Mouse (Mus musculus): ENCODE measurements around the gene Cdc42. TPM values are rescaled to one million over a fixed set of nuclear protein-coding genes. Genes with fewer than 3 reads are reported as not detected.

Gene Cdc42
- polyA plus RNA-seq, 1 experiment from 2014 or later, result 710 TPM

DNA sequence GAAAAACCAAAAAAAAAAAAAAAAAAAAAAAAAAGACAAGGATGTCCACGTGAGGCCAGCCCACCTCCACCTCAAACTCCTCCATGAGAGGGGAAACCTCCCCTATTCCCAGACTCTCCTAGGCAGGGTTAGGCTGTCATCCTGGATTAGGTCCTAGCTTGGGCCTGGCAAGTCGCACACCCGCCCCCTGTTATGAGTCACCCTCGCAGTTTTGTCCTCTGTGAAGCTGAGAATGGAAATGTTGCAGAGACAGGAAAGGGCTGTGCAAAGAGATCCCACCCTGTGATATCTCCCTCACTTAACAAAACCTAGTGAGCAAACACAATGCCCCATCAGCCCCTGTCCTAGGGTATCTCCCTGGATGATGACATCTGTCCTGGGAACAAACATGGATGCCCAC is 59.9 kb downstream of the Cdc42 start:
- H3K9ac ChIP-seq (ENCODE audit: low read length), result no peak overlapping the region
- no peak overlapping the region for H3K4me3 ChIP-seq (ENCODE audit: low read depth, low read length)
- H3K4me2 ChIP-seq, result no peak overlapping the region
- no peak for DNase-seq (ENCODE audit: low spot score, missing footprints)
- ATAC-seq (ENCODE audit: low FRiP score), result no peak
- H3K4me1 ChIP-seq (ENCODE audit: control insufficient read depth, insufficient read depth, low read length), result peaks cover 5% of the 10 kb centered on the region
- no peaks in the 10 kb centered on the region for H3K27me3 ChIP-seq (ENCODE audit: control insufficient read depth, insufficient read depth, low read length)
- no peaks in the 10 kb centered on the region for H3K36me3 ChIP-seq (ENCODE audit: control insufficient read depth, insufficient read depth, low read length)
- H3K9me3 ChIP-seq (ENCODE audit: control insufficient read depth, low read length), result no peaks in the 10 kb centered on the region
- H3K27ac ChIP-seq (ENCODE audit: low read depth, low read length), result no peak overlapping the region
- WGBS, result 90% methylated on average over 4 of the region's 4 CpGs

DNA sequence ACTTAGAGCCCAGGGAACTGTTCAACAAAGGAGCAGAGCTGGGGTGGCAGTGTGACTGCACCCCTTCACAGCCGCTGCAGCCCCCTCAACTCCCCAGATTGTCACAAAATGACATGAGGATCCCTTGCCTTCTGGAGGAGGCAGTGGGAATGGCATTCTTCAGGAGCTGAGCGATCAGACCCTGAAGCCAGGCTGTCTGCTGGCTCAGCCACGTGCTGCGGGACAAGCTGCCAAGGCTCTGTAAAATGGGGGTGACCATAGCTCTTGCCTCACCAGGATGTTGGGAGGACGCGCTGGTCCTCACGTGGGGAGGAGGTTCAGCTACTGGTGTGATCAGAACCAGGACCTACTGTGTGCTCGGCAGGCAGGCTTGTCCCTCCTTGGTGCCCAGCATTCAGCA is 62.6 kb downstream of the Cdc42 start:
- Histone ChIP-seq H3K9me3 (ENCODE audit: control insufficient read depth, low read length) (no peaks in the 10 kb centered on the region), H3K27me3 (ENCODE audit: control insufficient read depth, insufficient read depth, low read length) (no peaks in the 10 kb centered on the region), H3K9ac (ENCODE audit: low read length) (no peak overlapping the region), H3K36me3 (ENCODE audit: control insufficient read depth, insufficient read depth, low read length) (no peaks in the 10 kb centered on the region), H3K4me1 (ENCODE audit: control insufficient read depth, insufficient read depth, low read length) (no peaks in the 10 kb centered on the region), H3K27ac (ENCODE audit: low read depth, low read length) (no peak overlapping the region), H3K4me3 (ENCODE audit: low read depth, low read length) (no peak overlapping the region), H3K4me2 (no peak overlapping the region)
- 82% methylated on average over 8 of the region's 8 CpGs for WGBS
- ATAC-seq (ENCODE audit: low FRiP score) (no peak), DNase-seq (ENCODE audit: low spot score, missing footprints) (no peak)

DNA sequence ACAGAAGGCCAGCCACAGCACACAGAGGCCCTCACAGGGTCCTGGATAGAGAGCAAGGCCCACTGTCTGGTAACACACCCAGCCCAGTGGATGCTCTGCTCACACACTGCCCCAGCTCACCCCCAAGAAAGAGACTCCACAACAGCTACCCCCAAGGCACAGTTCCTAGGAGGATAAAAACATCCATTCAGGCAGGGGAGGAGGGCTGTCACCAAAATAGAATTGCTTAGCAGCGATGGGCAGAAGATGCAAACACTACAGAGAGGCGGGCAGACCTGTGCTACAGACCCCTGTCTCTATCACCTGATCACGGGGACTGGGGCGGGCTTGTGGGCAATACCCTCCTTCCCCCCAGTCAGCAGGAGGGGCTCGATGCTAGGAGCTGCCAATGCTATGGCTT is 63.0 kb downstream of the Cdc42 start:
- H3K9ac ChIP-seq (ENCODE audit: low read length), result no peak overlapping the region
- H3K9me3 ChIP-seq (ENCODE audit: control insufficient read depth, low read length), result no peaks in the 10 kb centered on the region
- H3K27ac ChIP-seq (ENCODE audit: low read depth, low read length), result no peak overlapping the region
- H3K36me3 ChIP-seq (ENCODE audit: control insufficient read depth, insufficient read depth, low read length), result no peaks in the 10 kb centered on the region
- no peaks in the 10 kb centered on the region for H3K27me3 ChIP-seq (ENCODE audit: control insufficient read depth, insufficient read depth, low read length)
- WGBS, result 78% methylated on average over 5 of the region's 5 CpGs
- H3K4me1 ChIP-seq (ENCODE audit: control insufficient read depth, insufficient read depth, low read length), result no peaks in the 10 kb centered on the region
- H3K4me3 ChIP-seq (ENCODE audit: low read depth, low read length), result no peak overlapping the region
- H3K4me2 ChIP-seq, result no peak overlapping the region
- no peak for ATAC-seq (ENCODE audit: low FRiP score)
- no peak for DNase-seq (ENCODE audit: low spot score, missing footprints)

DNA sequence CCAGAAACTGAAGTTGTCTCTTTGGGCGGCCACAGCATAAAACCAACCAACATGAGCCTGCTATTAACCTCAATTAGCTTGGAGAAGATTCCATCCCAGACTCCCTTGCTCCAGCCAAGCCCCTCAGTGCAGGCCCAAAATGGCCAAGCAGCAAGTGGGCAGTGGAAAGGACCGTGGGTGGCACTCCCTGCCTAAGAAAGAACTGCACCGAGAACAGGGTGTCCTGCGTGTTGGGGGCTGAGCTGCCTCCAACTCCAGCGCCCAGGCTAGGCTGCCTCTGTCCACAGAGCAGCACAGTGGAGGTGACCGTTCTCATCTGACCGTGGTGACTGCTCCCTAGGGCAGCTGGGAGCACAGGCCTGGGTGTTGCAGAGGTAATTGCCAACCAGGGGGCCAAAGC is 63.5 kb downstream of the Cdc42 start:
- no peaks in the 10 kb centered on the region for H3K9me3 ChIP-seq (ENCODE audit: control insufficient read depth, low read length)
- no peak overlapping the region for H3K27ac ChIP-seq (ENCODE audit: low read depth, low read length)
- DNase-seq (ENCODE audit: low spot score, missing footprints) (no peak), ATAC-seq (ENCODE audit: low FRiP score) (no peak)
- H3K4me2 ChIP-seq, result no peak overlapping the region
- WGBS, result 81% methylated on average over 7 of the region's 7 CpGs
- H3K4me3 ChIP-seq (ENCODE audit: low read depth, low read length), result no peak overlapping the region
- no peaks in the 10 kb centered on the region for H3K27me3 ChIP-seq (ENCODE audit: control insufficient read depth, insufficient read depth, low read length)
- H3K36me3 ChIP-seq (ENCODE audit: control insufficient read depth, insufficient read depth, low read length), result no peaks in the 10 kb centered on the region
- H3K4me1 ChIP-seq (ENCODE audit: control insufficient read depth, insufficient read depth, low read length), result no peaks in the 10 kb centered on the region
- no peak overlapping the region for H3K9ac ChIP-seq (ENCODE audit: low read length)

- Histone ChIP-seq H3K27me3 (ENCODE audit: control insufficient read depth, insufficient read depth, low read length) (no peaks in the 10 kb centered on the region), H3K4me1 (ENCODE audit: control insufficient read depth, insufficient read depth, low read length) (no peaks in the 10 kb centered on the region), H3K4me2 (no peak overlapping the region), H3K27ac (ENCODE audit: low read depth, low read length) (no peak overlapping the region), H3K36me3 (ENCODE audit: control insufficient read depth, insufficient read depth, low read length) (no peaks in the 10 kb centered on the region), H3K9me3 (ENCODE audit: control insufficient read depth, low read length) (no peaks in the 10 kb centered on the region), H3K9ac (ENCODE audit: low read length) (no peak overlapping the region), H3K4me3 (ENCODE audit: low read depth, low read length) (no peak overlapping the region)
- DNase-seq (ENCODE audit: low spot score, missing footprints), result no peak
- WGBS, result 93% methylated on average over 7 of the region's 7 CpGs
- no peak for ATAC-seq (ENCODE audit: low FRiP score)
These were observed 64.9 kb downstream of the Cdc42 start for GRCm38 (mm10) chr4:137292625-137293024.

DNA sequence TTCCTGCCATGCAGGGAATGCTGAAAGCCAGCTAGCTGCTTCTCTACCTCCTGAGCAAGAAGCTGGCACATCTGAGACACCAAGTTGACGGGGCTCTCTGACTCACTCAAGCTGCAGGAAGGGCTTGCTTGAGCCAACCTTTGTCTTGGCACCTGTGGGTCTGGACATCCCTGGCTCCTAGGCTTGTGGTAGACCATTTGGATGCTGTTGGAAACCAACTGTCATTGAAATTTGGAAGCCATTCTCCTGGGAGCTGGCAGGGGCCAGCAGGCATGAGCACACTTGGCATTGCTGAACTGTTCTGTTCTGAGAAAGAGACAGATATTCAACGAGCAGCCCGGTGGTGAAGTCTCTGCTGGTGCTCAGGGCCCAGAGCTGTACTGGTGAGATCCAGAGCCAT is 67.3 kb downstream of the Cdc42 start:
- Histone ChIP-seq H3K27ac (ENCODE audit: low read depth, low read length) (no peak overlapping the region), H3K9ac (ENCODE audit: low read length) (no peak overlapping the region), H3K27me3 (ENCODE audit: control insufficient read depth, insufficient read depth, low read length) (no peaks in the 10 kb centered on the region), H3K4me3 (ENCODE audit: low read depth, low read length) (no peak overlapping the region), H3K4me1 (ENCODE audit: control insufficient read depth, insufficient read depth, low read length) (no peaks in the 10 kb centered on the region), H3K9me3 (ENCODE audit: control insufficient read depth, low read length) (no peaks in the 10 kb centered on the region), H3K36me3 (ENCODE audit: control insufficient read depth, insufficient read depth, low read length) (no peaks in the 10 kb centered on the region), H3K4me2 (no peak overlapping the region)
- ATAC-seq (ENCODE audit: low FRiP score), result no peak
- WGBS, result 92% methylated on average over 3 of the region's 3 CpGs
- DNase-seq (ENCODE audit: low spot score, missing footprints), result no peak

- Histone ChIP-seq H3K9ac (ENCODE audit: low read length) (no peak overlapping the region), H3K4me1 (ENCODE audit: control insufficient read depth, insufficient read depth, low read length) (no peaks in the 10 kb centered on the region), H3K4me2 (no peak overlapping the region), H3K4me3 (ENCODE audit: low read depth, low read length) (no peak overlapping the region), H3K9me3 (ENCODE audit: control insufficient read depth, low read length) (no peaks in the 10 kb centered on the region), H3K36me3 (ENCODE audit: control insufficient read depth, insufficient read depth, low read length) (no peaks in the 10 kb centered on the region), H3K27me3 (ENCODE audit: control insufficient read depth, insufficient read depth, low read length) (no peaks in the 10 kb centered on the region), H3K27ac (ENCODE audit: low read depth, low read length) (no peak overlapping the region)
- 90% methylated on average over 6 of the region's 6 CpGs for WGBS
- ATAC-seq (ENCODE audit: low FRiP score) (no peak), DNase-seq (ENCODE audit: low spot score, missing footprints) (no peak)
These were observed 67.8 kb downstream of the Cdc42 start for GRCm38 (mm10) chr4:137289701-137290100.

DNA sequence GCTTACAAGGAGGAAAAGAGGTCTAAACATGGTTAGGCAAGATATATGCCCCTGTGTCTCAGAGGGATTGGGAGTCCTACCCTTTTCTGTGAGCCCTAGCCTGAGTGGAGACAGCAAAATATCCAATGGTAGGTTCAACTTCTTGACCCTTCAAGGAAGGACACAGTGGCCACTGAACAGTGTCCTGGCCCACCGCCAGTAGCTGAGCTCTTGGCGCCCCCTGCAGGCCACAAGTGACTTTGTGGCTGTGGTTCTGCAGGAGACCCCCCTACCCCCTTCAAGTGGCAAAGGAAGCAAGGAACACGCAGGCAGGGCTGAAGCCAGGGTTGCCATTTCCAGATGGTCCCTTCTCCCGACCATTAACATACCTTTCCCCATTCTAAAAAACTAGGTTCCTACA is 69.7 kb downstream of the Cdc42 start:
- Histone ChIP-seq H3K27me3 (ENCODE audit: control insufficient read depth, insufficient read depth, low read length) (no peaks in the 10 kb centered on the region; the same call in 1 of the 2 replicates), H3K4me1 (ENCODE audit: control insufficient read depth, insufficient read depth, low read length) (no peaks in the 10 kb centered on the region), H3K4me3 (ENCODE audit: low read depth, low read length) (no peak overlapping the region), H3K36me3 (ENCODE audit: control insufficient read depth, insufficient read depth, low read length) (no peaks in the 10 kb centered on the region), H3K9ac (ENCODE audit: low read length) (no peak overlapping the region), H3K27ac (ENCODE audit: low read depth, low read length) (no peak overlapping the region), H3K4me2 (no peak overlapping the region), H3K9me3 (ENCODE audit: control insufficient read depth, low read length) (no peaks in the 10 kb centered on the region)
- no peak for ATAC-seq (ENCODE audit: low FRiP score)
- DNase-seq (ENCODE audit: low spot score, missing footprints), result peak; percentile 95
- 1% methylated on average over 4 of the region's 4 CpGs for WGBS

DNA sequence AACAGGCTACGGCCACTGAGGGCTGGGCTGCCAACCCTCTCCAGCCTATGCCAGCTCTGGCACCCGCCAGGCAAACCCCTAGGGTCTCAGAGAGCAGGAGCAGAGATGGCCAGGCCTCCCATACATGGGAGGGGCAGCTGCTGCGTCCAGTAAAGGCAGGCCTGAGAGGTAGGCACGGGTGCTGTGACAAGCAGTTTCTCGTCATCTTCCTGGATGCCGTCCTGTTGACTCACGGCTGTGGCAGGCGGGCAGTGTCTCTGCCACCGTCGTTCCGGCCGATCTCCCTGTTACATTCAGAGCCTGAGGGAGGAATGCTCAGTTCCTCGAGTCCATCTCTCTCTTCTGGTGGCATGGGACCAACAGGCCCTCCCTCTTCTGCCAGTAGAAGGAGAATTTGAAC is 70.3 kb downstream of the Cdc42 start:
- no peak for DNase-seq (ENCODE audit: low spot score, missing footprints)
- Histone ChIP-seq H3K4me2 (no peak overlapping the region), H3K27ac (ENCODE audit: low read depth, low read length) (no peak overlapping the region), H3K36me3 (ENCODE audit: control insufficient read depth, insufficient read depth, low read length) (no peaks in the 10 kb centered on the region), H3K4me1 (ENCODE audit: control insufficient read depth, insufficient read depth, low read length) (0 out of 2 replicates have a peak, but pooled peaks cover 4% of the 10 kb centered on the region), H3K27me3 (ENCODE audit: control insufficient read depth, insufficient read depth, low read length) (peaks cover 2% of the 10 kb centered on the region), H3K9ac (ENCODE audit: low read length) (no peak overlapping the region), H3K9me3 (ENCODE audit: control insufficient read depth, low read length) (no peaks in the 10 kb centered on the region), H3K4me3 (ENCODE audit: low read depth, low read length) (no peak overlapping the region)
- ATAC-seq (ENCODE audit: low FRiP score), result no peak
- 87% methylated on average over 13 of the region's 13 CpGs for WGBS

GRCm38 (mm10) chr4:137286662-137286953 is 70.9 kb downstream of the Cdc42 start:
- Histone ChIP-seq H3K36me3 (ENCODE audit: control insufficient read depth, insufficient read depth, low read length) (no peaks in the 10 kb centered on the region), H3K9ac (ENCODE audit: low read length) (no peak overlapping the region), H3K4me2 (no peak overlapping the region), H3K27me3 (ENCODE audit: control insufficient read depth, insufficient read depth, low read length) (peaks cover 6% of the 10 kb centered on the region), H3K27ac (ENCODE audit: low read depth, low read length) (no peak overlapping the region), H3K4me3 (ENCODE audit: low read depth, low read length) (no peak overlapping the region), H3K9me3 (ENCODE audit: control insufficient read depth, low read length) (no peaks in the 10 kb centered on the region), H3K4me1 (ENCODE audit: control insufficient read depth, insufficient read depth, low read length) (0 out of 2 replicates have a peak, but pooled peaks cover 4% of the 10 kb centered on the region)
- 61% methylated on average over 8 of the region's 8 CpGs for WGBS
- ATAC-seq (ENCODE audit: low FRiP score) (no peak), DNase-seq (ENCODE audit: low spot score, missing footprints) (no peak)
